Mouse (Mus musculus): ENCODE data around the gene Mob3b.

DNA sequence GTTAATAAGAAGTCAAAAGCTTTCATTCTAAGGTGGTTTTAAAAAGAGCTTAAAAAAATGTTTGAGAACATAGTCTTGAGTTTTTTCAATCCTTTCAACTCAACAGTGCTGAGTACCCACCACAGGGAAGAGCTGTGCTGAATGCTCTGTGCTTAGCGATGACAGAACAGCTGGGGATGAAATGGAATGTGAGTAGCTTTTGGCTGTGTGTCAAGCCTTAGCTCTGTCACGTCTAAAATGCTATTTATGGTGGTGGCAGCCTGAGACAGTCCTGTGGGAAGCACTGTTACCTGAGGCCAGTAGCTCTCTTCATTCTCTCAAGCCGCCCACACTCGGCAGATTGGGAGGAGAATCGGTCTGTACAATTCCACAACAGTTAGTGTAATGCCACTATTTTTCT, 32.5 kb upstream of the Mob3b start:
- TF ChIP-seq POLR2A (IDR thresholded peaks at IDR 0.05; ENCODE audit: control insufficient read depth, extremely low read depth, insufficient read depth, low read length, poor library complexity) (no peak), CTCF (IDR thresholded peaks at IDR 0.05; ENCODE audit: borderline replicate concordance, control insufficient read depth, extremely low read depth, insufficient read depth, low read length, poor library complexity) (no peak)
